Mouse (Mus musculus): ENCODE results near the gene Srgap3.

GRCm38 (mm10) chr6:112982241-112982640 is 35.2 kb upstream of the Srgap3 start:
- TF ChIP-seq POLR2A (IDR thresholded peaks at IDR 0.05; ENCODE audit: insufficient read depth, low read depth, low read length), result no peak
- TF ChIP-seq CTCF (IDR thresholded peaks at IDR 0.05; ENCODE audit: insufficient read depth, low read depth, low read length), result no peak
